Mouse (Mus musculus): ENCODE measurements around the gene Il6ra.

GRCm38 (mm10) chr3:89865764-89866163 lies 47.2 kb downstream of the Il6ra start:
- TF ChIP-seq CTCF (IDR thresholded peaks at IDR 0.05; ENCODE audit: low read depth), result no peak
- TF ChIP-seq EP300 (IDR thresholded peaks at IDR 0.05; ENCODE audit: low read depth), result no peak
